In genomic region chr15:100467738-100468137, GRCm38 (mm10) we compare ENCODE assay signal across 11 mouse cellular contexts. TPM values are rescaled to one million over a fixed set of nuclear protein-coding genes. Genes with fewer than 3 reads are reported as not detected.
DNase-seq lines count a peak whose midpoint lies in the region; ATAC-seq lines count a peak whose summit lies in the region.
"Had no signal": no experiment of that assay in that cellular context is flagged by ENCODE, and none has a peak within 500 bp of the region (broad histone marks: within the 10 kb centered on the region; RNA-seq: fewer than 3 reads in every experiment).

No protein-coding gene starts in this region.

- no peak for DNase-seq in kidney, adult 9 months
- DNase-seq in yolk sac, embryonic 10.5 days (ENCODE audit: low spot score) = no peak
- DNase-seq in adrenal gland, postnatal 36 days = no peak
- no peak for DNase-seq in thymus, postnatal 4 days
- DNase-seq: kidney, adult 8-10 months had no signal

- H3K9ac ChIP-seq in kidney, embryonic 16.5 days (replicated peaks; ENCODE audit: low read length) = no peak overlapping the region
- H3K9ac ChIP-seq in embryonic facial prominence, embryonic 13.5 days = peak overlapping the region; percentile 36; the same call in 1 of the 2 replicates
- H3K9ac ChIP-seq in intestine, embryonic 15.5 days = no peak overlapping the region
- peak overlapping the region; percentile 55; the same call in 1 of the 2 replicates for H3K9ac ChIP-seq in midbrain, embryonic 16.5 days (ENCODE audit: low read depth, low read length)

- H3K4me3 ChIP-seq in kidney, embryonic 16.5 days (ENCODE audit: low read length) = peak overlapping the region; percentile 82; the same call in 1 of the 2 replicates
- H3K4me3 ChIP-seq in embryonic facial prominence, embryonic 13.5 days = peak overlapping the region; percentile 83; the same call in 1 of the 2 replicates
- H3K4me3 ChIP-seq in intestine, embryonic 15.5 days (replicated peaks) = peak overlapping the region; percentile 92
- peak overlapping the region; percentile 84 for H3K4me3 ChIP-seq in midbrain, embryonic 16.5 days (ENCODE audit: low read depth, low read length)

- peak overlapping the region; percentile 98 for H3K4me2 ChIP-seq in kidney, embryonic 16.5 days (replicated peaks; ENCODE audit: low read depth, low read length)
- peak overlapping the region; percentile 79 for H3K4me2 ChIP-seq in embryonic facial prominence, embryonic 13.5 days
- H3K4me2 ChIP-seq in intestine, embryonic 15.5 days (replicated peaks) = peak overlapping the region; percentile 87
- H3K4me2 ChIP-seq in midbrain, embryonic 16.5 days (ENCODE audit: low read length) = peak overlapping the region; percentile 92

- ATAC-seq in kidney, embryonic 16.5 days (ENCODE audit: low FRiP score, low TSS enrichment) = no peak
- ATAC-seq in embryonic facial prominence, embryonic 13.5 days (ENCODE audit: insufficient number of reproducible peaks, insufficient read depth, low FRiP score, low TSS enrichment, low read depth) = no peak
- ATAC-seq in intestine, embryonic 15.5 days = no peak
- no peak for ATAC-seq in midbrain, embryonic 16.5 days

- H3K27me3 ChIP-seq in kidney, embryonic 16.5 days (ENCODE audit: insufficient read depth, low read length) = no peaks in the 10 kb centered on the region
- no peaks in the 10 kb centered on the region for H3K27me3 ChIP-seq in embryonic facial prominence, embryonic 13.5 days
- H3K27me3 ChIP-seq in intestine, embryonic 15.5 days (replicated peaks) = no peaks in the 10 kb centered on the region
- H3K27me3 ChIP-seq in midbrain, embryonic 16.5 days (ENCODE audit: control insufficient read depth, insufficient read depth, low read depth, low read length) = no peaks in the 10 kb centered on the region
- H3K27me3 ChIP-seq: Patski had no signal

- 39% methylated on average over 7 of the region's 8 CpGs for WGBS in kidney, embryonic 16.5 days
- 42% methylated on average over 7 of the region's 8 CpGs for WGBS in embryonic facial prominence, embryonic 13.5 days
- WGBS in intestine, embryonic 15.5 days = 34% methylated on average over 8 of the region's 8 CpGs
- 47% methylated on average over 7 of the region's 8 CpGs for WGBS in midbrain, embryonic 16.5 days

- peaks cover 7% of the 10 kb centered on the region; the same call in 1 of the 2 replicates for H3K36me3 ChIP-seq in kidney, embryonic 16.5 days (ENCODE audit: insufficient read depth, low read length)
- H3K36me3 ChIP-seq in embryonic facial prominence, embryonic 13.5 days = peaks cover 18% of the 10 kb centered on the region
- H3K36me3 ChIP-seq in intestine, embryonic 15.5 days = no peaks in the 10 kb centered on the region
- no peaks in the 10 kb centered on the region; the same call in 1 of the 2 replicates for H3K36me3 ChIP-seq in midbrain, embryonic 16.5 days (ENCODE audit: control insufficient read depth, insufficient read depth, low read length)

- H3K27ac ChIP-seq in kidney, embryonic 16.5 days (ENCODE audit: low read length) = no peak overlapping the region
- no peak overlapping the region for H3K27ac ChIP-seq in embryonic facial prominence, embryonic 13.5 days
- H3K27ac ChIP-seq in intestine, embryonic 15.5 days = no peak overlapping the region
- H3K27ac ChIP-seq in midbrain, embryonic 16.5 days (ENCODE audit: low read length) = no peak overlapping the region

- no peaks in the 10 kb centered on the region for H3K9me3 ChIP-seq in kidney, embryonic 16.5 days (ENCODE audit: low read length)
- H3K9me3 ChIP-seq in embryonic facial prominence, embryonic 13.5 days = no peaks in the 10 kb centered on the region
- no peaks in the 10 kb centered on the region for H3K9me3 ChIP-seq in intestine, embryonic 15.5 days
- no peaks in the 10 kb centered on the region for H3K9me3 ChIP-seq in midbrain, embryonic 16.5 days (replicated peaks; ENCODE audit: control insufficient read depth, low read length, poor library complexity, severe bottlenecking)

- peaks cover 19% of the 10 kb centered on the region for H3K4me1 ChIP-seq in kidney, embryonic 16.5 days (ENCODE audit: insufficient read depth, low read length)
- peaks cover 16% of the 10 kb centered on the region for H3K4me1 ChIP-seq in embryonic facial prominence, embryonic 13.5 days
- peaks cover 19% of the 10 kb centered on the region for H3K4me1 ChIP-seq in intestine, embryonic 15.5 days (replicated peaks)
- peaks cover 27% of the 10 kb centered on the region for H3K4me1 ChIP-seq in midbrain, embryonic 16.5 days (ENCODE audit: control insufficient read depth, insufficient read depth, low read length)

RNA-seq across cellular contexts. Expression of gene Letmd1, which starts 1.1 kb away (rescaled TPM):
- polyA plus RNA-seq in kidney, embryonic 16.5 days (2015; fragmentation: Nextera tagmentation; extraction: Ambion mirVana) = 31.8 and 33.1 TPM in 2 replicates
- polyA plus RNA-seq in embryonic facial prominence, embryonic 13.5 days (2015; fragmentation: Nextera tagmentation; extraction: Ambion mirVana) = 31.4 and 33.0 TPM in 2 replicates
- 31.2 and 32.9 TPM in 2 replicates for polyA plus RNA-seq in intestine, embryonic 15.5 days (2015; fragmentation: Nextera tagmentation; extraction: Ambion mirVana)
- polyA plus RNA-seq in midbrain, embryonic 16.5 days (2015; fragmentation: Nextera tagmentation; extraction: Ambion mirVana) = 57.4 and 57.5 TPM in 2 replicates
- 100 to 1,000 TPM; 138 to 150 TPM for total RNA-seq in adrenal gland, postnatal 36 days (2021)

RNA-seq across cellular contexts. Expression of gene Csrnp2, which starts 27.6 kb away (rescaled TPM):
- 15.3 and 16.4 TPM in 2 replicates for polyA plus RNA-seq in kidney, embryonic 16.5 days (2015; fragmentation: Nextera tagmentation; extraction: Ambion mirVana)
- 24.3 and 24.8 TPM in 2 replicates for polyA plus RNA-seq in embryonic facial prominence, embryonic 13.5 days (2015; fragmentation: Nextera tagmentation; extraction: Ambion mirVana)
- 7.7 and 8.7 TPM in 2 replicates for polyA plus RNA-seq in intestine, embryonic 15.5 days (2015; fragmentation: Nextera tagmentation; extraction: Ambion mirVana)
- 48.1 and 51.3 TPM in 2 replicates for polyA plus RNA-seq in midbrain, embryonic 16.5 days (2015; fragmentation: Nextera tagmentation; extraction: Ambion mirVana)
- 1 to 10 TPM; 5.4 to 5.8 TPM for total RNA-seq in adrenal gland, postnatal 36 days (2021)

RNA-seq across cellular contexts. Expression of gene Slc11a2, which starts 42.9 kb away (rescaled TPM):
- 36.8 and 37.4 TPM in 2 replicates for polyA plus RNA-seq in kidney, embryonic 16.5 days (2015; fragmentation: Nextera tagmentation; extraction: Ambion mirVana)
- polyA plus RNA-seq in embryonic facial prominence, embryonic 13.5 days (2015; fragmentation: Nextera tagmentation; extraction: Ambion mirVana) = 21.8 and 22.0 TPM in 2 replicates
- 29.8 and 29.9 TPM in 2 replicates for polyA plus RNA-seq in intestine, embryonic 15.5 days (2015; fragmentation: Nextera tagmentation; extraction: Ambion mirVana)
- 23.7 and 24.8 TPM in 2 replicates for polyA plus RNA-seq in midbrain, embryonic 16.5 days (2015; fragmentation: Nextera tagmentation; extraction: Ambion mirVana)
- total RNA-seq in adrenal gland, postnatal 36 days (2021) = 100 to 1,000 TPM in 1 of 2 experiments, 10 to 100 TPM in 1; 98.5 to 112 TPM

RNA-seq across cellular contexts. Expression of gene Gm5475, which starts 45.8 kb away (rescaled TPM):
- polyA plus RNA-seq in kidney, embryonic 16.5 days (2015; fragmentation: Nextera tagmentation; extraction: Ambion mirVana) = 0.19 and 0.22 TPM in 2 replicates
- 0.10 TPM in 1 of 2 replicates, not detected in the other for polyA plus RNA-seq in embryonic facial prominence, embryonic 13.5 days (2015; fragmentation: Nextera tagmentation; extraction: Ambion mirVana)
- 0.13 and 0.19 TPM in 2 replicates for polyA plus RNA-seq in intestine, embryonic 15.5 days (2015; fragmentation: Nextera tagmentation; extraction: Ambion mirVana)
- 0.10 TPM in 2 replicates for polyA plus RNA-seq in midbrain, embryonic 16.5 days (2015; fragmentation: Nextera tagmentation; extraction: Ambion mirVana)
- total RNA-seq in adrenal gland, postnatal 36 days (2021) = not detected
- total RNA-seq: common myeloid progenitor, adult 5-6 weeks had no signal

Comparison
In these comparisons a context has a peak if more than half of its experiments do, and no peak if none do; other contexts are left out.
1. H3K9ac ChIP-seq: peak in embryonic facial prominence, embryonic 13.5 days (single experiment) and midbrain, embryonic 16.5 days (single experiment); none in kidney, embryonic 16.5 days (single experiment) and intestine, embryonic 15.5 days (single experiment).
2. Peak in every context shown above with its lines, with median percentiles within 50 percentile points of each other: H3K4me2 ChIP-seq and H3K4me3 ChIP-seq.